Mouse (Mus musculus) brain, embryonic 14.5 days (tissue): ENCODE measurements around the gene Elmo1.

Experiments used
- CTCF ChIP-seq: fragments of 200-500 bp; IDR thresholded peaks from 2 replicates; pipeline ENCODE4 v1.5.1; 2012; ENCODE audit warnings: inconsistent platforms, mild to moderate bottlenecking, moderate library complexity, borderline replicate concordance; ENCODE audit not compliant: insufficient read depth, insufficient read length; ENCODE audit errors: extremely low read depth
- POLR2A ChIP-seq: fragments of 200-500 bp; IDR thresholded peaks from 2 replicates; pipeline ENCODE4 v1.6.1; 2012; ENCODE audit warnings: mild to moderate bottlenecking, inconsistent platforms, borderline replicate concordance; ENCODE audit not compliant: poor library complexity, insufficient read depth, insufficient read length, severe bottlenecking; ENCODE audit errors: extremely low read depth

DNA sequence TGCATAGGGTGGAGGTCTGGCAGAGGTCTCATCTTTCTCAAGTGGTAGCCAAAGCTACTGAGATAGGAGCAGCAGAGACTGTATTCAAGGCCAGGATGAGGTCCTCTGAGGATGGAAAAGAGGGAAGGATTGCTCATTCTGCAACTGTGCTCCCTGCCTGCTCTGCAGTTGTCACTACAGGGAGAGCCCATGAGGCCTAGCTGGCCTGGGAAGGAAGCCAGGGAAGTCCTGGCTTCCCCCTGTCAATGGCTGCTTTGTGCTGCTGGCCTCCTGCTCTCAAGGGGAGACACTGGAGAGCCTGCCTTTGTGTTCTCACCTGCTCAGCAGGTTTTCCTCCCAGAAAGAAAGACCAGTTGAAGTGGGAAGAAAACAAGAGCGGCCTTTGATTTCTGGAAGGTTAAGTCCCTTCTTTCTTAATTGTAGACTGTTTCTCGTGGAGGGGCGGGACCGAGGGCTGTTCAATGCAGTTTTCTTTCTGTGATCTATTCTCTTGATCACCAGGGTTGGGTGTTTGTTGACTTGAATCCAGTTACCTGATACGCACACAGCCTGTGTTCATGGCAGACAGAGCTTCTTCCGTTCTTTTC is 91.9 kb downstream of the Elmo1 start:
- TF ChIP-seq CTCF (no peak), POLR2A (no peak)
